Mouse (Mus musculus) C2C12 (cell line): ENCODE results near the gene Anks1b.

ENCODE experiments used
- CEBPB ChIP-seq: IDR thresholded peaks from one replicate; pipeline ENCODE4 v1.6.1; 2011; ENCODE audit warnings: low read depth, mild to moderate bottlenecking, control low read depth, moderate library complexity
- CTCF ChIP-seq: IDR thresholded peaks from one replicate; pipeline ENCODE4 v1.5.1; 2011; ENCODE audit not compliant: control insufficient read depth, insufficient read depth, insufficient read length
- MAX ChIP-seq: IDR thresholded peaks from one replicate; pipeline ENCODE4 v1.6.1; 2011; ENCODE audit warnings: mild to moderate bottlenecking, control low read depth
- MYOD1 ChIP-seq: IDR thresholded peaks from one replicate; pipeline ENCODE4 v1.6.1; 2011; ENCODE audit warnings: low read depth; ENCODE audit not compliant: control insufficient read depth, insufficient read length
- MYOG ChIP-seq: IDR thresholded peaks from one replicate; pipeline ENCODE4 v1.6.1; 2011; ENCODE audit not compliant: control insufficient read depth, insufficient read length; ENCODE audit errors: extremely low read depth
- USF1 ChIP-seq: IDR thresholded peaks from one replicate; pipeline ENCODE4 v1.6.1; 2011; ENCODE audit warnings: low read depth, mild to moderate bottlenecking, control low read depth, moderate library complexity

GRCm38 (mm10) chr10:90992237-90992636 is 1118.9 kb downstream of the Anks1b start:
- TF ChIP-seq CTCF (no peak), MYOD1 (no peak), USF1 (no peak), MAX (no peak), MYOG (no peak), CEBPB (no peak)
